Mouse (Mus musculus): Measurements from ENCODE around the gene Ppfibp1.

- TF ChIP-seq CTCF (IDR thresholded peaks at IDR 0.05; ENCODE audit: low read depth, low read length), result no peak
- no peak for TF ChIP-seq POLR2A (IDR thresholded peaks at IDR 0.05; ENCODE audit: extremely low read depth, insufficient read depth, low read length)
Measured at GRCm38 (mm10) chr6:146877425-146878045, 10.8 kb upstream of the Ppfibp1 start.
